Mouse (Mus musculus) thymus, postnatal 0 days (tissue): ENCODE results near the gene Mob3b. TPM values are rescaled to one million over a fixed set of nuclear protein-coding genes. Genes with fewer than 3 reads are reported as not detected.
"Not testable (repeated sequence)": the region's sequence is repeated elsewhere in the genome, so short reads cannot be mapped to it uniquely, and the experiment has no call there.

Experiments used
- DNase-seq: peaks from one replicate; pipeline ENCODE4 v3.0.0-alpha.2; 2015; ENCODE audit warnings: low spot score
- polyA plus RNA-seq: library from polyadenylated mRNA; unstranded; fragments of >200 nt; fragmentation: Nextera tagmentation; extraction: Ambion mirVana; gene quantifications from 2 replicates; pipeline ENCODE4 v1.2.1, GENCODE M21; 2015

The Mob3b gene
- polyA plus RNA-seq, 1 experiment from 2014 or later = 6.2 TPM

DNA sequence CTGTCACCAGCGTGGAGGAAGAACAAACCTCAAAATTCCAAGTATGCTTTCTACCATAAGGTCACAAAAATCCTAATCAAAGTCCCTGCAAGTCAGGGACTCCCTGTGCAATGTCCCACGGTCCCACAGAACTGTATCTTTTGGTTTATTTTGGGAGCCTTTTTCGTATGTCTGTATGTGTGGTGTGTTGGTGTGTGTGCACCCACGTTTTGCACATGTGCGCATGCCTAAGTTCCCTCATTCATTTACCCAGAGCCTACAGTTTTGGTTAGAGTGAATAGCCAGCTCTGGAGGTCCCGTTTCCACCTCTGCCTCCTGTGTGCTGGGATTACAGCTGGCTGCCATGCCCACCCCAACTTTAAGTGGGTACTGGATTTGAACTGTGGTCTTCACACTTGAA lies 189.7 kb downstream of the Mob3b start:
- DNase-seq = no peak

DNA sequence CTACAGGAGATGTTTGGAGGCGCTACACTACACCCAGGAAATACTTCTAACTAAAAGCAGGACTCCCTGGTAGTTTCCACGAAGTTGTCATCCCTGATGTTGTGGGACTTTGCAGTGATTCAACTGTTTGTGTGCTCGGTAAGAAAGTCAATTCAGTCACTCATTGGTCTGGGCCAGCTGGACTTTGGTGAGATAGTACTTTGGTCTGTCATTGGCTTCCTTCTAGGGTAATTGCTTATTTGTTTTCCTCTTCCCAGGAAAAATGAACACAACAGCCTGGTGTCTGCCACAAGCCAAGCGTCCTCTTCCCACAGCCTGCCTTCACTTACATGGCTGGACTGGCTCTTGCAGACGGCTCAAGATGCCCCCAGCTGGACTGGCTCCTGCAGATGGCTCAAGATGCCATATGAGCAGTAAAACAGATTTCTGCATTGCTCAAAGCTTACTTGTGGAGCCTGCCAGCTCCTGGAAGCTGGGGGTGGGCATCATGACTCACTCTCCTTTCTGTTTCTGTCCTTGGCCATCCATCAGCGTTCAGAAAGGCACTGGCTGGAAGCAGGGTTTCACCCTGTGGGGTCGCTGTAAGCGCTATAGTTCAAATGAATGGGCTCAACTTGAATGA lies 190.8 kb downstream of the Mob3b start:
- DNase-seq = no peak

DNA sequence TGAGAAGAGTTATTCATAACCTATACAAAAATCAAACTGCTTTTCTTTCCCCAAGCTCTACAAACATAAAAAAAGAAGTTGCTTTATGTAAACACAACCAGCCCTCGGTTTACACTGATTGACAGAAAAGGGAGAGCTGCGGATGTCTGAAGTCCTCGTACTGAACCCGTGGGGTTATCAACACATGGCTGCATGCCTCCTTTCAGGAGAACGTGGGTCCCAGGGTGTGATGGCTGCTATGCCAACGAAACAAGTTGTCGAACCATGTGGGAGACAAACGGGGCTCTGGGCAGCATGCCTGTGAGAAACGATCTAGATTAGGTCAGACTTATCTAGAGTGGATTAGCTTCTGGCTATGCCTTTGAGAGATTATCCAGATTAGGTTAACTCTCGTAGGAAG lies 192.4 kb downstream of the Mob3b start:
- no peak for DNase-seq

DNA sequence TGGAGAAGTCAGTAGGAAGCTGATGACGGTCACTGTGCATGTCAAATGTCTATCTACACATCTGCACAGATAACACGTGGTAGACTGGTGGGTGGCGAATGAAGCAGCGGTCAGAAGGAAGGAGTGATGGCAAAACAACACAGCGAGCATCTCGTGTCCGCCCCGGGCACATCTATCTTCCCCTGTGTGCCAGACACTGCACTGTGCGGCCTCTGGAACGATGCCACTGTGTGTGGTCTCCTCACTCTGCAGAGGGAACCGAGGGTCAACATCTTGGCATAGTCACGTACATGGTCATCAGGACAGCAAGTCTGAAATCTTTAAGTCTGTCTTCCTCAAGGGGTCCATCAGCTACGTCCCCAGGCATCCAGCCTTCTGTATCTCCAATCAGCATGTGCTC lies 193.3 kb downstream of the Mob3b start:
- DNase-seq = no peak

DNA sequence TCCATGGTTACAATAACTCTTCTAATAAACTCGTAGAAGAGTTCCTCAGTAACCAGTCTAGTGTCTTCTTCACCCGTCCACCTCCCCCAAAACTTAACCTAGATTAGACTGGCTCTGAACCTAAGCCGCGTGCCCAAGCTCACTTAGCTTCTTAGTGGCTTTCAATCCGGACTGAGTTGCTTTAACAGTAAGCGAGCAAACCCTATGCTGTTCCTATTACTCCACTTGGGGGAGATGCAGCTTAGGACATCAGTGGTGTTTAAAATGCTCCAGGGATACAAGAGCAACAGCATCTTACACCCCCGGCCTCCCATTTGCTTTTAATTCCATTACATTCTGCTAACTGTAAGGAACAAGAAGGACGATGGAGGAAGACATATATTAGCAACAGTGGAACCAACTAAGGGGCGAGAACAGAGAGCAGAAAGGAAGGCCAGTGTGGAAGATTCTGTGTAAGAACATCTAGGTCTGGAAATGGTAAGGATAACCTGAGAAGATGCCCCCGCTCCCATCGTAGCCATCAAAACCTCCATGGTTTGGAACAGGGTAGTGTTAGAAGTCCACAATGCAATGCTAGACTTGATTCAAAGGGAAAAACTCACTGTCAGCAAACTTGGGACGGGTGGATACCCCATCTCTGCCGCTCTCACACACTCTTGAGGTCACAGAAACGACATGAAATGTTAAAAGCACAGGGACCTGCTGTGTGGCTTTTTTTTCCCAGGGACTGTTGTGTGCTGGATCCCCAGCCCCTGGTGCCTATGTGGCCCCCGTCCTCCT lies 196.3 kb downstream of the Mob3b start:
- no peak for DNase-seq

DNA sequence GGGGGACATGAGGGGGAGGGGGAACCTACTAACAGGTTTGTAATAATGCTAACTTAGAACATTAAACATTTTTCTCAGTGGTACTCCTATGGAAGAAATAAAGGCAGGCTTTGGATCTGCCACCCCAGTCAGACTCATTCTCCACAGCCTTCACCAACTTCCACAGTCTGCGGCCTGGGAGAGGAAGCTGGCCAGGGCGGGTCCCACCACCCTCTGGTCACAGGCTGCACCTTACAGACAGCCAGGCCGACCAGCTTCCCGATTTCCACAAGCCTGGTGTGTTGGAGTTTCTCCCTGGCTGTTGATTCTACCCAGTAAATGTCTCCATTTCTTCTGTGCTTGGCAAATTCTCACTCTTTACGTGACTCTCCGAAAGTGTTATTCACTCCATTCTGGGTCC lies 197.8 kb downstream of the Mob3b start:
- no peak for DNase-seq

DNA sequence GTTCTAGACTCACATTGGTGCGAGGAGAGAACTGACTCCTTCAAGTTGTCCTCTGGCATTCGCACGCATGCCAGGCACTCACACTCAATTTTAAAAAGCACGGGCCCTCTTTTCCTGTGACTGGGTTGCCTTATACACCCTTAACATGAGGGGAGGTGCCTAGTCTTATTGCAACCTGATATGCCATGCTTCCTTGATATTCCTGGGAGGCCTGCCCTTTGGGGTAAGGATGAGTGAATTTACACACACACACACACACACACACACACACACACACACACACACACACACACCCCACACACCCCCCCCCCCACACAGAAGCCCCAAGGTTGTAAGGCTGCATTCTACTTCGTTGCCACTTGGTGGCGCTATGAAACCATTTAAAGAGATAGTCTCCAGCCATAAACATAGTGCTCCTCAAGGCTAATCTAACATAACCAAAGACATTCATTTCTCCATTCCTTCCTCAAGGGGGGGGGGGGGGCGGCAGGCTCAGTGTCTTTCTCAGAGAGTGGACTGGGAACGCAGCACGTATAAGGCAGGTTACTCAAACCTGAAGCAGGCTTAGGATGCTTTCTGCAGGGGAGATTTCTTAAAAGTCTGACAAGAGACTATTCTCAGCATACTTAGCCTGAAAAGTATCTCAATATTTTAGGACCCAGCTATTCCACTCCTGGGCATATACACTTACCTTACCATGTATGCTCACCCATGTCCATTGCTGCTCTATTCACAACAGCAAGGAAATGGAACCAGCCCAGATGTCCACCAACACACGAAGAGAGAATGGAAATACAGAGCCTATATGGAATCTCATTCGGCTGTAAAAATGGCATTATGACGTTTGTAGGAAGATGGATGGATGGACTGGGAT lies 198.9 kb downstream of the Mob3b start:
- peak; percentile 61 for DNase-seq

DNA sequence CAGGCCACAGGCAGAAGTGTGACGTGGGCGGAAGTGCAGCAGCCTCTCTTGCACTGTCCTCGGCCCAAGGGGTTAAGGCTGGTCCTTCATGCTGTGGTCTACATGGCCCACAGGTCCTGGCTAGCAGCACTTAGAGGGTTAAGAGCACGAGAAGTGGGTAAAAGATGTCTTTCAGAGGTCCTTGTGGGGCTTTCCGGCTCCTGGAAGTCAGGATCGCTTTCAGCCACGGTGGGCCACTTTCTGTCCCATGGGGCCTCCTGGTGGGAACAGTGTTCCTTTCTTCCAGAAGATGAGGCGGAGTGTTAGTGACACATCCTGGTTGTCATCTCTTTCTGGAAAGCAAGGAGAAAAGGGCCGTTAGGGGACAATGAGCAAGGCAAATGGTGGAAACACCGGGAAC lies 203.6 kb downstream of the Mob3b start:
- DNase-seq = no peak

DNA sequence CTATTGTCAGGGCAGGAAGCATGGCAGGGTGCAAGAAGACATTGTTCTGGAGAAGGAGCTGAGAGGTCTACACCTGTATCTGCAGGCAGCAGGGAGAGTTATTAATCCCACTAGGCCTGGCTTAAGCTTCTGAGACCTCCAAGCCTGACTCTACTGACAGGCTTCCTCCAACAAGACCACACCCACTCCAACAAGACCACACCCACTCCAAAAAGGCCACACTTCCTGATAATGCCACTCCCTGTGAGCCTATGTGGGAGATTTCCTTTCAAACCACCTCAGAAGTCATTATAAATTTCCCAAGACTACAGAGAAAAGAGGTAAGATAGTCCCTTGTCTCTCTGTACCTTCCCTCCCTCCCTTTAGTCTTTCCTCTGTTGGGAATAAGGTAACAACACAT lies 210.1 kb downstream of the Mob3b start:
- DNase-seq = no peak

DNA sequence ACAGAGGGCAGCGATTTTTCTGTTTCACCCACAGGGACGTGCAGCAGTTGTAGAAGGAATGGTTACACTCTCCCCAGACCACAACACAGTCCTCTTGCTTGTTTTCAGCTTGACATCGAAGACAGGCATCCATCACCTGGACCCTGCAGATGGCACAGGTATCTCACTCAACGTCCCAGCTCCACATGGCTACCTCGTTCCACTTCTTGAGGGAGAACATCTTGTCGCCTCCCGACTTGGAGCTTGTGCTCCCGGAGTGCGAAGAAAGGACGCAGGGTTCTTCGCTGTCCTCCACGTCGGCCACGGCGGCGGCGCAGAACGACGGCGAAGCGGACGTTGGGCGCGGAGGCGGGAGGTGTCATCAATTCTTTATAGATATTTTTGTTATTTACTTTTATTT lies 216.2 kb downstream of the Mob3b start:
- DNase-seq = no peak

DNA sequence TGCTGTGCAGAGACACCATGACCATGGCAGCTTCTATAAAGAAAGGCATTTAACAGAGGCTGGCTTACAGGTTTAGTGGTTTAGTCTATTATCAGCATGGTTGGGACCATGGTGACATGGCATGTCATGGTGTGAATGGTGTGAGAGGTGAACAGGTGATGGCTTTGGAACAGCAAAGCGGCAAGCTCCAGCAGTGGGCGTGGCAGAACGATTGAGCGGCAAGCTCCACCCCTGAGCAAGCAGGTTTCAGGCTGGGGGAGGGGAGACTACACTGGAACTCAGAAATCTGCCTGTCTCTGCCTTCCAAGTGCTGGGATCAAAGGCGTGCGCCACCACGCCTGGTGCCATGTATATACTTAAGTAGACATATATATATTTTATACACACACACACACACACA lies 228.9 kb downstream of the Mob3b start:
- not testable (repeated sequence) for DNase-seq

DNA sequence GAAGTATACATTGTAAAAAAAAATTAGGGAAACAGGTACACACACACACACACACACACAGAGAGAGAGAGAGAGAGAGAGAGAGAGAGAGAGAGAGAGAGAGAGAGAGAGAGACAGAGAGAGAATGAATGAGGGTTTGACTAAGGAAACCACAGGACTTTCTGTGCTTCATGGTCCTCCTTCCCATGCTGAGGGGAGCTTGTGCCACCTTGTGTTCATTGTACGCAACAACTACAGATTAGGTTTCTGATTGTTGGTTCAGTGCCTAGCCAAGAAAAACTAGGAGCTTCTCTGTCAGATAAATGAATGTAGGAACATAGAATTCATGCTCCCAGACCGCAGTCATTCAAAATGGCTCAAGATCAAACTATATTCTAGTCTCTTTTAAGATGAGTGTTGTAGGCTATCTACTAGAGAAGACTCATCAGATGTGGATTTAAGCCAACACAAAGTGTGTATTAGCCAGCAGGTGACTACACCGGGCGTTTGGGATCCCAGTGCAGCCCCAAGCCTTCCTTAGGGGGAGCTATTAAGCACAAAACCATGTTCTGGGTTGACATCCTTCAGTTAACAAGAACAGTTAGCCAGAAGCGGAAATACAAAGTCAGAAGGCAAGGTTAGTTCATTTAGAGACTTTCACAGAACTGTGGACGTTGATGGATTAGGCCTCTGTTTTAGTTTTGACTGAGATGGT lies 235.0 kb downstream of the Mob3b start:
- peak; percentile 63 for DNase-seq

DNA sequence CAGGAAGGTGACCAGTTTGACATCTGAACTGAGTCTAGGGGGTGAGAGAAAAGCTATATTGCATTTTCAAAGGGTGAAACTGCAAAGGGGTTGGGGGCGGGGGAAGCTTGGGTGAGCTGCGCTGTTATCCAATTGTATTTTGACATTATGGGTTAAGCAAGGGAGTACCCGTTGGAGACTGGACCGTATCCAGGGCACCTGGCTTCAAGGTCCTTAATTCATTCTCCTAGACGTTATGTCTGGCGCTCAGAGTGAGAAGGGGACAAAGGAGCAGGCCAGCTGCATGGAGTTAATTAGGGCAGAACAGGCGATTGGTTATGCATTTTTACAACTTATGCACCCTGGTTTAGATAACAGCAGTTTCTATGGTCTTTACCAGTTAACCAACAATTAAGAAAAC lies 239.9 kb downstream of the Mob3b start:
- DNase-seq = no peak

DNA sequence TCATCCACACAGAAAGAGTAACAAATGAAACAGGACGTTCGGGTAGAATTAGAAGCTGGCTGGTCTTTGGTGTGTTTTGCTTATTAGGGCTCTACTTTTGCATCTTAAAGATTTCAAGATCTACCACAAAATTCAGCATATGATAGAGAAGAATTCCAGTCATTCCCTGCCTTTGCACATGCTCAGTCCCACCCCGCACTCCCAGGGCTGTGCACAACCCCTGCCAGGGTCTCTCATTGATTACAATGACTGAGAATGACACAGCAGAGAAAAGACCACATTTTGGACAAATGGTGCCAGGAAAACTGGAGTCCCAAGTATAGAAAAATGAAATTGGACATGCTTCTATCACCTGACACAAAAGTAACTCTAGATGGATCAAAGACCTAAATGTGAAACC lies 245.1 kb downstream of the Mob3b start:
- DNase-seq = no peak

DNA sequence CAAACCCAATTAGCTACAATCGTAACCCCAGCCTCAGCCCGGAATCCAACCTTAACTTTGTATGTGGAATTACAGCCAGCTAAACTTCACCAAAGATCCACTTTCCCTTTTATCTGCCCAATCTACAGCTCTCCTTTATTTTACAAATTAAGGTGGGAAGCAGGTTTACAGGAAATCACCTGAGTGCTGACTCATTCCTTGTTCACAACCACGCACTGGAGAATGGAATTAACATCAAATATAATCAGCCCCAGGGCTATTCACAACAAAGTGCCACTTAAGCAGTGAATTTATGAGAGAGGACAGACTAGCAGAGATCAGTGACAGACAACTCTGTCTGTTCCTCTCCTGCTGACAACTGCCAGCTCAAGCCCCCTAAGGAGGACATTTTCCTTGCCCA lies 245.9 kb downstream of the Mob3b start:
- DNase-seq = no peak

DNA sequence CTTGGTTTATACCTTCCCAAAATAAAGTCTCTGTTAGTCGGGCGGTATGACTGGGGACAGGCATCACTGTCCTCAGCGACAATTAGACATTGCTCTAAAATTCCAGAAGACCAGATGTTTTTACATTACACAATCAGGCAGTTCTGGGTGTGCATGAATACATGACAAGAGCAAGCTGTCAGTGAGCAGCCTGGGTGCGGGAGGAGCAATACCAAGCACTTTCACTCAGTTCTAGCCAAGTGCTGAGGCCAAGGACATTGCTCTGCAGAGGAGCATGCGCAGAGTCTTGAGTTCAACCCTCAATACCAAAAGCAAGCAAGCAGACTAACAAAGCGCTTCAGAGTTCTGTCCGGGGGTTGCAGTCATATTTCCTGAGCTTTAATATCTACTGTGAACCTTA lies 249.2 kb downstream of the Mob3b start:
- no peak for DNase-seq

DNA sequence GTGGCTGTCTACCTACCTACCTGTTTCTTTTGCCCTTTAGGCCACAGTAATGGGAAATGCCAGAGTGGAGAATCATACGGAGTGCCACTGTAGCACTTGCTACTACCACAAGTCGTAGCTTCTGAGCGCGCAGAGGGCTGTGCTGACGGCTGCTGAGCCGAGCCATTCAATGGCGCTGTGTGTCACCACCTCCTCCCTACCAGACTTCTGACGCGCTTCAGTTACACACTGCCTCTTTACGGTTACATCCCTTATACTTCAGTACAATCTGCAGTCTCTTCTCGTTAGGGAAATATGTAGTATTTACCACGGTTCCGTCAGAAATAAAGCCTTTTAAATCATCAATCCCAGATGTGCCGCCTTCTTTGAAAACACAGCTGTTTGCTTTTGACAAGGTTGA lies 250.3 kb downstream of the Mob3b start:
- no peak for DNase-seq

DNA sequence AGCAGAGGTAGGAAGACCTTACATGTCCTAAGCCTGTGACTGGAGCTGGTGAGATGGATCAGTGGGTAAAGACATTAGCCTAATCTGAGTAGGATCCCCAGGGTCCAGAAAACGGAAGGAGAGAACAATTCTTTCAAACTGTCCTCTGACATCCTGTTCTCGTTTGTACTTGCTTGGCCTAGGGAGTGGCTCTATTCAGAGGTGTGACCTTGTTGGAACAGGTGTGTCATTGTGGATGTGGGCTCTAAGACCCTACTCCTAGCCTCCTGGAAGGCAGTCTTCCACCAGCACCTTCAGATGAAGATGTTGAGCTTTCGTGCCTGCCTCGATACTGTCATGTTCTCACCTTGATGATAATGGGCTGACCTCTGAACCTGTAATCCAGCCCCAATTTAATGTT lies 251.1 kb downstream of the Mob3b start:
- DNase-seq = no peak

DNA sequence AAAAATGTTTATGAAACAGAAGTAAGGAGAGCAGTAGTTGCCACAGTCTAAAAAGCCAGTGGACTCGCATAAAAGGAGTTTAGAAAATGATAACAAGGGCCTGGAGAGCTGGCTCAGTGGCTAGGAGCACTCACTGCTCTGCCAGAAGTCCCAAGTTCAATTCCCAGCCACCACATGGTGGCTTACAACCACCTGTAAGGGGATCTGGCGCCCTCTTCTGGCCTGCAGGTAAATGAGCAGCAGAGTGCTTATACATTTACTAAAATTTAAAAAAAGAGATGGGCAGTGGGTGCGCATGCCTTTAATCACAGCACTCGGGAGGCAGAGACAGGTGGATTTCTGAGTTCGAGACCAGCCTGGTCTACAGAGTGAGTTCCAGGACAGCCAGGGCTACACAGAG lies 251.9 kb downstream of the Mob3b start:
- DNase-seq = peak; percentile 35

DNA sequence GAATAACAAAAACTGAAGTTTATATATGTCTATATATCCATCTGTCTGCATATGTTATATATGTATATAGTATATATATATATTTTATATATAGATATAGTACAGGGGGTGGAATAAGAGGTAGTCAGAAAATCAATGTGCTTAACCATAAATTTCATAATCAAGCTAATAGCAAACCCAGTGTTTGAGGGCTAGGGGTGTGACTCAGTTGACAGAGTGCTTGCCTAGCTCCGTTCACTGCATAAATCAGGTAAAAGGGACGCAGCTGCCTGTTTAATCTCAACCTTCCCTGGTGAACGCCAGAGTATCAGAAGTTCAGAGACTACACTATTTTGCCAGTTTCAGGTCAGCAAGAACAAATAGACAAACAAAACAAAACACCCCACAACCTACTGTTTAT lies 255.7 kb downstream of the Mob3b start:
- DNase-seq = not testable (repeated sequence)

DNA sequence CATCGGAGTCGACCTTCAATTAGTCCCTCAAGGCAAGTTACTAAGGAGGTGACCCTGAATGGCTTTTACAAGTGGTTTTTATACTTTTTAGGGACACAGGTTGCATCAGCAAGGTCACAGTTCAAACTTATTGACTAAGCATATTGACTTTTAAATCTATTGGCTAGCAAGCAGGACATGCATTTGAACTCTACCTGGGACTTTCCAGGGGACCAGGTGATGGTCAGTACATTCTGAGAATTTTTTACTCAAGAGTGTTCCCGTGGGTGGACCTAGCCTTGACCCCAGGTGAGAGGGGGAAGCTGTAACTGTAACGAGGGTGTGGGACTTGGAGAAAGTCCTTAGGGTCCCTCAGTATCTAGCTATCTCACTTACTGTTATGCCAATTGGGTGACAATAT lies 256.1 kb downstream of the Mob3b start:
- DNase-seq = no peak

DNA sequence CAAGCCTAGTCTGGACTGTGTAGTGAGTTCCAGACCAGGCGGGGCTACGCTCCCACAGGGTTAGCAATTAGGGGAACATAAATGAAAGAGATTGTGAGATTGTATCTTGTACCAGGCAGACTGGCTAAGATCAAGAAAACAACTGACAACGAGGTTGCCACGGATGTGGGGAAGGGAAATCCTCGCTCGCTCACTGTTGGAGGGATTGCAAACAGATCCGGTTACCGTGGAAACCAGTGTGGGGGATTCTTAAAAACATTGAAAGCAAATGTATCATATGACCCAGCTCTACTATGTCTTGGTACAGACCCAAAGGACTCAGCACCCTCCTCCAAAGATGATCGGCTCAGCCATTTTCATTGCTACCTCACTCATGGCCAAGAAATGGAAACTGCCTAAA lies 257.1 kb downstream of the Mob3b start:
- DNase-seq = no peak
